Mouse (Mus musculus) liver, embryonic 14.5 days (tissue): ENCODE data around the gene Gpx4.

Source experiments
- CTCF ChIP-seq: IDR thresholded peaks from 2 replicates; pipeline ENCODE4 v1.5.1; 2016; ENCODE audit warnings: antibody characterized with exemption, low read depth, control low read depth
- EP300 ChIP-seq: IDR thresholded peaks from 2 replicates; pipeline ENCODE4 v1.6.1; 2016; ENCODE audit warnings: antibody characterized with exemption, low read depth

DNA sequence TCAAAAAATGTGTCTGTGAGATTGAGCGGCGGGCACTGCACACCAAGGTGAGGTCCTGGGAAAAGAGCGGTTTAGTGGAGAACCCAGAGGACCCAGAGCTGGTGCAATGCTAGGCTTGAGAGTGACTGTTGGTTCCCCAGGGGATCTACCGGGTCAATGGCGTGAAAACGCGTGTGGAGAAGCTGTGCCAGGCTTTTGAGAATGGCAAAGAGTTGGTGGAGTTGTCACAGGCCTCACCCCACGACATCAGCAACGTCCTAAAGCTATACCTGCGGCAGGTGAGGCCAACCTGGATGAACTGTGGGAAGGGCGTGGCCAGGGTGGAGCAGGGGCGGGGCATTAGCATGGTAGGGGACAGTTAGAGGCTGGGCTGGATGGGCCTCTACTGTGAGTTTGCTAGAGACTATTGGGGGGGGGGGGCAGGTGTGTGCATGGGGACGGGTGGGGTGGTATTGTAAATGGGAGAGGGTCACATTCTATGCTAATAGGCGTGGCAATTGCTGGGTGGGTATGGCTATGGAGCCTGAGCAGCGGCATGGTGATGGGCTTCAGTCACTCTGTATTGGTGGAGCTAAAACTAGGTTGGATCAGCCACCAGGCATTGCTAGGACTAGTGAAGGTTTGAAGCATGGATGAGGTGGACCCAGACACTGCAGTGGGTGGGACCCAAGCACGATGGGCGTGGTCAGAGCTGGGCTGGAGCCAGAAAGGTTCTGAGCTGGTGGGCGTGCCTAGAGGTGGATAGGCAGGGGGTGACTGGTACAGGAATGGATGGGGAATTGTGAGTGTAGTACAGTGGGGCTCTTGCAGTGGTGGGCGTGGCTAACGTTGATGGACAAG lies 19.1 kb upstream of the Gpx4 start:
- TF ChIP-seq CTCF (no peak), EP300 (no peak)
